Mouse (Mus musculus) bone marrow, adult 2 months (tissue): Measurements from ENCODE around the gene Nelfb.

Source experiments
- CTCF ChIP-seq: fragments of 200-500 bp; IDR thresholded peaks from 2 replicates; pipeline ENCODE4 v1.5.1; 2011; ENCODE audit warnings: low read length, control low read depth; ENCODE audit not compliant: control insufficient read depth, insufficient read depth
- POLR2A ChIP-seq: fragments of 200-500 bp; IDR thresholded peaks from 2 replicates; pipeline ENCODE4 v1.6.1; 2011; ENCODE audit warnings: low read depth, mild to moderate bottlenecking, control low read depth, low read length, borderline replicate concordance; ENCODE audit not compliant: control insufficient read depth

GRCm38 (mm10) chr2:25228995-25229530, 17.8 kb upstream of the Nelfb start:
- TF ChIP-seq POLR2A (no peak), CTCF (no peak)
